Mouse (Mus musculus) testis, adult 2 months (tissue): ENCODE data around the gene Skp2. TPM values are rescaled to one million over a fixed set of nuclear protein-coding genes. Genes with fewer than 3 reads are reported as not detected.

ENCODE experiments used
- H3K27ac ChIP-seq: fragments of 200-500 bp; 2 replicates; pipeline ENCODE4 v1.5.1; 2012; ENCODE audit warnings: low read depth, low read length; ENCODE audit not compliant: control insufficient read depth, insufficient read depth
- H3K27me3 ChIP-seq: fragments of 200-500 bp; 2 replicates; pipeline ENCODE4 v1.6.1; 2012; ENCODE audit warnings: mild to moderate bottlenecking, low read length, moderate library complexity; ENCODE audit not compliant: control insufficient read depth, insufficient read depth
- H3K36me3 ChIP-seq: fragments of 200-500 bp; 2 replicates; pipeline ENCODE4 v1.6.1; 2012; ENCODE audit warnings: mild to moderate bottlenecking, low read length; ENCODE audit not compliant: control insufficient read depth, insufficient read depth
- H3K4me1 ChIP-seq: fragments of 200-500 bp; 2 replicates; pipeline ENCODE4 v1.6.1; 2012; ENCODE audit warnings: low read length; ENCODE audit not compliant: control insufficient read depth, insufficient read depth
- H3K4me3 ChIP-seq: fragments of 200-500 bp; 2 replicates; pipeline ENCODE4 v1.5.1; 2012; ENCODE audit warnings: low read depth, mild to moderate bottlenecking, low read length, moderate library complexity, mixed read lengths; ENCODE audit not compliant: control insufficient read depth
- CTCF ChIP-seq: fragments of 200-500 bp; IDR thresholded peaks from 2 replicates; pipeline ENCODE4 v1.5.1; 2012; ENCODE audit warnings: low read depth, mild to moderate bottlenecking, inconsistent platforms, low read length, moderate library complexity; ENCODE audit not compliant: control insufficient read depth, insufficient read depth, insufficient replicate concordance
- POLR2A ChIP-seq: fragments of 200-500 bp; IDR thresholded peaks from 2 replicates; pipeline ENCODE4 v1.6.1; 2012; ENCODE audit warnings: low read depth, mild to moderate bottlenecking, inconsistent platforms, low read length, moderate library complexity; ENCODE audit not compliant: control insufficient read depth
- polyA plus RNA-seq: library from polyadenylated mRNA; depleted of rRNA; stranded (reverse); fragments of >200 nt; gene quantifications from 2 replicates; pipeline ENCODE4 v1.2.3, GENCODE M21; 2012; rRNA removed

Skp2 gene
- polyA plus RNA-seq, 1 experiment = 149 TPM

GRCm38 (mm10) chr15:9068881-9069280, 86.3 kb downstream of the Skp2 start:
- Histone ChIP-seq H3K4me3 (no peak overlapping the region), H3K27me3 (no peaks in the 10 kb centered on the region), H3K27ac (no peak overlapping the region), H3K36me3 (no peaks in the 10 kb centered on the region), H3K4me1 (peaks cover 10% of the 10 kb centered on the region)
- TF ChIP-seq CTCF (no peak), POLR2A (no peak)

Other genes starting within 250 kb of the Skp2 start
- gene Ranbp3l, start 187.5 kb downstream of the Skp2 start, polyA plus RNA-seq = not detected in 2 replicates
- 33.2 and 38.8 TPM in 2 replicates for gene Nadk2, start 84.2 kb downstream of the Skp2 start, polyA plus RNA-seq
- 15.7 and 23.8 TPM in 2 replicates for gene Lmbrd2, start 14.9 kb downstream of the Skp2 start, polyA plus RNA-seq
- gene Ugt3a1, start 121.5 kb upstream of the Skp2 start, polyA plus RNA-seq = 0.05 and 0.13 TPM in 2 replicates
- gene Ugt3a2, start 180.1 kb upstream of the Skp2 start, polyA plus RNA-seq = 0.13 and 0.20 TPM in 2 replicates